Mouse (Mus musculus): ENCODE results near the gene Plekhj1. TPM values are rescaled to one million over a fixed set of nuclear protein-coding genes. Genes with fewer than 3 reads are reported as not detected.

The Plekhj1 gene
- total RNA-seq, 2 experiments from 2014 or later: 22.4 to 27.3 TPM

DNA sequence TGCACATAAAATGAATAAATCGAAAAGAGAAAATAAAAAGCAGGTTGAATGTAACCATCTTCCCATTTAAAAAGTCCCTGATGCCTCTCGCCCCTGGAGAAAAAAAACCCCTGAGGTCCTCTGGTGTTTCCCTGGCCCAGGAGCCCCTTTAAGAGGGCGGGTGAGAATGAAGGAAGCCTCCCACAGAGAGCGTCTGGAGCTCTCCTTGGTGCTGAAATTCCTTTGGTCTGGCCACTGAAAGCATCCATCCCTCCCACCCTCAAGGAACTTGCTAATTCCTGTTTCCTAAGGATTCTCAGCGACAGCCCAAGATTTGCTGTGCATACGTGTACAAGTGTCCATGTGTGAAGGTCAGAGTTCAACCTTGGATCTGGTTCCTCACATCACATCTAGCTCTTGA lies 49.8 kb downstream of the Plekhj1 start:
- no peak for DNase-seq

DNA sequence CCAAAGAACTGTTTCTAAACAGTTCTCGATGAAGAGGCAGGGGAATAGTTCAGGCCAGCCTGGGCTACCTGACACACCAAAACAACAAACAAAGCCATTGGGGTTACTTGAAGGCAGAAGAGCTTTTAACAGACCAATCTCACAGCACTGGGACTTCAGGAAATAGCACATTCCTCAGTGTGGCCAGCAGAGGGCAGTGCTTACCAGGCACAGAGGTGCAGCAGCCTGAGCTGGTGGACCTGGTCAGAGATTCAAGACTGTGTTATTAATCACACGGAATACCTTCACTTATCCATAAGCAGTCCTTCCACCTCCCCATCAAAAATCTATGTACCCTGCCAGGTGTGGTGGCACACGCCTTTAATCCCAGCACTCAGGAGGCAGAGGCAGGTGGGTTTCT lies 51.0 kb downstream of the Plekhj1 start:
- peak; percentile 68 for DNase-seq

Small RNA genes lying within 50 kb of the gene (microRNA-seq; reads per million reads assigned to microRNA genes)
- gene Mir1982 (ENCODE audit: borderline replicate concordance in 2 of 2): 1.5 to 2.1 reads per million in 2 experiments

Other genes starting within 250 kb of the Plekhj1 start
- 1 to 10 TPM; 8.4 to 9.3 TPM for gene Rexo1, start 237.1 kb downstream of the Plekhj1 start, total RNA-seq (2021)
- 1 to 10 TPM; 1.2 to 2.0 TPM for gene Klf16, start 221.3 kb downstream of the Plekhj1 start, total RNA-seq (2021)
- 10 to 100 TPM; 53.8 to 58.8 TPM for gene Abhd17a, start 208.3 kb downstream of the Plekhj1 start, total RNA-seq (2021)
- 10 to 100 TPM; 14.3 to 18.4 TPM for gene Scamp4, start 195.8 kb downstream of the Plekhj1 start, total RNA-seq (2021)
- gene Adat3, start 195.7 kb downstream of the Plekhj1 start, total RNA-seq (2021): 1 to 10 TPM in 1 of 2 experiments, under 1 TPM in 1; 0.92 to 1.2 TPM
- gene Gm49322, start 192.6 kb downstream of the Plekhj1 start, total RNA-seq (2021): under 1 TPM; 0.21 to 0.33 TPM
- gene Csnk1g2, start 175.8 kb downstream of the Plekhj1 start, total RNA-seq (2021): 10 to 100 TPM; 85.8 to 99.9 TPM
- 10 to 100 TPM; 30.5 to 31.4 TPM for gene Btbd2, start 141.6 kb downstream of the Plekhj1 start, total RNA-seq (2021)
- 100 to 1,000 TPM; 243 to 270 TPM for gene Mknk2, start 120.5 kb downstream of the Plekhj1 start, total RNA-seq (2021)
- gene Mob3a, start 96.6 kb downstream of the Plekhj1 start, total RNA-seq (2021): 1 to 10 TPM; 5.7 to 6.8 TPM
- 1 to 10 TPM; 2.4 to 3.8 TPM for gene Izumo4, start 96.4 kb downstream of the Plekhj1 start, total RNA-seq (2021)
- 10 to 100 TPM; 22.1 to 25.0 TPM for gene Ap3d1, start 56.4 kb downstream of the Plekhj1 start, total RNA-seq (2021)
- gene Dot1l, start 43.4 kb downstream of the Plekhj1 start, total RNA-seq (2021): 10 to 100 TPM; 24.6 TPM
- gene Sf3a2, start 428 bp downstream of the Plekhj1 start, total RNA-seq (2021): 10 to 100 TPM; 24.0 to 24.9 TPM
- under 1 TPM; 0.20 to 0.21 TPM for gene Amh, start 6.6 kb upstream of the Plekhj1 start, total RNA-seq (2021)
- 100 to 1,000 TPM; 395 to 415 TPM for gene Jsrp1, start 14.9 kb upstream of the Plekhj1 start, total RNA-seq (2021)
- gene Oaz1, start 28.0 kb upstream of the Plekhj1 start, total RNA-seq (2021): 100 to 1,000 TPM; 651 to 657 TPM
- gene Lingo3, start 45.4 kb upstream of the Plekhj1 start, total RNA-seq (2021): 10 to 100 TPM; 13.3 to 15.5 TPM
- gene Lsm7, start 56.6 kb upstream of the Plekhj1 start, total RNA-seq (2021): 10 to 100 TPM; 19.0 to 22.3 TPM
- gene Sppl2b, start 56.6 kb upstream of the Plekhj1 start, total RNA-seq (2021): 10 to 100 TPM; 21.7 to 23.6 TPM
- gene Tmprss9, start 73.2 kb upstream of the Plekhj1 start, total RNA-seq (2021): not detected
- gene Timm13, start 102.3 kb upstream of the Plekhj1 start, total RNA-seq (2021): 100 to 1,000 TPM; 114 to 125 TPM
- gene Lmnb2, start 119.6 kb upstream of the Plekhj1 start, total RNA-seq (2021): 1 to 10 TPM; 3.7 to 5.1 TPM
- 10 to 100 TPM; 12.7 to 30.0 TPM for gene Gadd45b, start 131.4 kb upstream of the Plekhj1 start, total RNA-seq (2021)
- gene Gng7, start 216.3 kb upstream of the Plekhj1 start, total RNA-seq (2021): 1 to 10 TPM in 1 of 2 experiments, under 1 TPM in 1; 0.61 to 1.1 TPM
- under 1 TPM in 1 of 2 experiments, not detected in 1; 0.51 TPM for gene Diras1, start 227.0 kb upstream of the Plekhj1 start, total RNA-seq (2021)
- 10 to 100 TPM; 13.5 to 13.9 TPM for gene Slc39a3, start 238.8 kb upstream of the Plekhj1 start, total RNA-seq (2021)

Data from gastrocnemius, postnatal 25 days (tissue).